Mouse (Mus musculus): Measurements from ENCODE around the gene Olfr1413. TPM values are rescaled to one million over a fixed set of nuclear protein-coding genes. Genes with fewer than 3 reads are reported as not detected.

The Olfr1413 gene
- polyA plus RNA-seq, 1 experiment from 2014 or later, result not detected

DNA sequence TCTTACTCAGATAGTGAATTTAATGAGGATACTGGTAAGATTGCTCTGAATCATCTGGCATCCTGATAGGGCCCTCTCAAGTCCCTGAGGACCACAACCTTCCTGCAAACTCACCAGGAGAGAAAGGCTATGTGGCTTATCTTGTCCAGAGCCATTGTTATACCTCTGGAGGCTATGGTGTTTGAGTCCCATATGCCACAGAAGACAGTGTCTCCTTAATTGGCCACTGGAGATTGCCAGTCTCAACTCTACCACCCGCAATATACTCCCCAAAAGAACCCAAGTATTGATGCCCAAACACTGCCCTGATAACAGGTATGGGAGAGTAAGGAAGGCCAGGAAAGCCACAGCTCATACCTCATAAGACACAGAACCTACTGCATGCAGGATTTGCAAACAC is 34.4 kb downstream of the Olfr1413 start, which contains the start of gene Olfr1410:
Gene Olfr1410, plus strand, starts transcription at position 301 of the 400 bp plus-strand sequence.
- Histone ChIP-seq H3K4me3 (ENCODE audit: low read depth, low read length) (no peak within 1 kb of the TSS), H3K9ac (ENCODE audit: low read length) (no peak within 1 kb of the TSS), H3K9me3 (ENCODE audit: control insufficient read depth, low read length) (no peaks in the 10 kb centered on the region), H3K36me3 (ENCODE audit: control insufficient read depth, insufficient read depth, low read length) (no peaks in the 10 kb centered on the region), H3K27ac (ENCODE audit: low read depth, low read length) (no peak within 1 kb of the TSS), H3K4me2 (ENCODE audit: low read depth, low read length, severe bottlenecking) (no peak within 1 kb of the TSS), H3K27me3 (ENCODE audit: control insufficient read depth, insufficient read depth, low read length) (no peaks in the 10 kb centered on the region), H3K4me1 (replicated peaks; ENCODE audit: control insufficient read depth, insufficient read depth, low read length) (no peaks in the 10 kb centered on the region)
- ATAC-seq (replicated peaks; ENCODE audit: low FRiP score) (no peak), DNase-seq (ENCODE audit: low spot score) (no peak)
- WGBS, result 83% methylated on average over 1 of the region's 1 CpGs

DNA sequence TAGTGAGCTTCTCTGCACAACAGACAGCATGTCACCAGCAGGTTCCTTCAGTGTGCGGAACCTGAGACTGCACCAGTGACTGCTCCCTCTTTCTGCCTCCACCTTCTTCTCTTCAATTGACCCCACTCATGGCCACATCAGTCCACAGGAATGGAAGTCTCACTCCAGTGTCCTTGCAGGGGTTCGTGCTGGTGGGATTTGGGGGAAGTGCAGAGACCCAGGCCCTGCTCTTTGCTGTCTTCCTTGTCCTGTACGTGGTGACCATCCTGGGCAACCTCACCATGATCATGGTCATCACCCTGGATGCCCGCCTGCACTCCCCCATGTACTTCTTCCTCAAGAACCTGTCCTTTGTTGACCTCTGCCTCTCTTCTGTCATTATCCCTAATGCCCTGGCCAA is 36.6 kb downstream of the Olfr1413 start:
- Histone ChIP-seq H3K4me1 (replicated peaks; ENCODE audit: control insufficient read depth, insufficient read depth, low read length) (no peaks in the 10 kb centered on the region), H3K36me3 (ENCODE audit: control insufficient read depth, insufficient read depth, low read length) (no peaks in the 10 kb centered on the region), H3K4me2 (ENCODE audit: low read depth, low read length, severe bottlenecking) (no peak overlapping the region), H3K9me3 (ENCODE audit: control insufficient read depth, low read length) (no peaks in the 10 kb centered on the region), H3K27ac (ENCODE audit: low read depth, low read length) (no peak overlapping the region), H3K4me3 (ENCODE audit: low read depth, low read length) (no peak overlapping the region), H3K9ac (ENCODE audit: low read length) (no peak overlapping the region), H3K27me3 (ENCODE audit: control insufficient read depth, insufficient read depth, low read length) (no peaks in the 10 kb centered on the region)
- 90% methylated on average over 4 of the region's 4 CpGs for WGBS
- DNase-seq (ENCODE audit: low spot score) (no peak), ATAC-seq (replicated peaks; ENCODE audit: low FRiP score) (no peak)

DNA sequence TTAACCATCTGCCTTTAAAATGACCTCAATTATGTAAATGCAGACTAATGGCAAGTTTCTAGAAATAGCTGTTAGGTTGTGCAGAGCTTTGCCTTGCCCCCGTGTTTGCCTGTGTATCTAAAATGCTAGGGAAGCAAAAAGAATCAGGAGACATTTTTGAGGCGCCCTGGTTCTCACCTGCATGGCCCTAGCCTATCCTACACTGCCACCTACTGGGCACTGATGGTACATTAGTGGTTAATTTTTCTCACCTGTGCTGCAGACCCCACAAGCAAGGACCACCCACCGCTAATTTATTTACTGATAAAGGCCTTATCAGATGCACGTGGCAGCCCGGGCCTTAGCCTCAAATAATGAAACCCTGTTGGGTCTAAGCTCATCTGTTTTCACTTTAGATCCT is 39.9 kb downstream of the Olfr1413 start:
- Histone ChIP-seq H3K4me2 (ENCODE audit: low read depth, low read length, severe bottlenecking) (no peak overlapping the region), H3K9me3 (ENCODE audit: control insufficient read depth, low read length) (no peaks in the 10 kb centered on the region), H3K4me3 (ENCODE audit: low read depth, low read length) (no peak overlapping the region), H3K4me1 (replicated peaks; ENCODE audit: control insufficient read depth, insufficient read depth, low read length) (no peaks in the 10 kb centered on the region), H3K27ac (ENCODE audit: low read depth, low read length) (no peak overlapping the region), H3K9ac (ENCODE audit: low read length) (no peak overlapping the region), H3K27me3 (ENCODE audit: control insufficient read depth, insufficient read depth, low read length) (no peaks in the 10 kb centered on the region), H3K36me3 (ENCODE audit: control insufficient read depth, insufficient read depth, low read length) (no peaks in the 10 kb centered on the region)
- 10% methylated on average over 5 of the region's 5 CpGs for WGBS
- peak; percentile 73 for DNase-seq (ENCODE audit: low spot score)
- ATAC-seq (replicated peaks; ENCODE audit: low FRiP score), result no peak

DNA sequence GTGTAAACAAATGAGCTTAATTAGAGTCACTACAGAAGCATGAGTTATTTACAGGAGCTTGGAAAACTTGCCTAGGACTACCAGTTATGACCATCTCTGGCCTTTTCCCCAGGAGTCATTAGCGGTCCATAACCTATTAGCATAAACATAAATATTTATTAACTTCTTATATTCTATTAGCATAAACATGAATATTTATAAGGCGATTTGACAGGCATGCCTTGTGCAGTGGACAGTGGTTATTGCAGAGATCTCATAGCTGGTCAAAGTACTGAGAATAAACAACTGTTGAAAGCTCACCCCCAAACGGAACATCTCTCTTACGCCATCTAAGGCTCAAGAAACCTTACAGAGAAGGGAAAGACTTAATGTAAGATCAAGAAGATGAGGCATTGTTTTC is 42.1 kb downstream of the Olfr1413 start:
- Histone ChIP-seq H3K9me3 (ENCODE audit: control insufficient read depth, low read length) (no peaks in the 10 kb centered on the region), H3K27me3 (ENCODE audit: control insufficient read depth, insufficient read depth, low read length) (no peaks in the 10 kb centered on the region), H3K9ac (ENCODE audit: low read length) (no peak overlapping the region), H3K4me1 (replicated peaks; ENCODE audit: control insufficient read depth, insufficient read depth, low read length) (no peaks in the 10 kb centered on the region), H3K27ac (ENCODE audit: low read depth, low read length) (no peak overlapping the region), H3K36me3 (ENCODE audit: control insufficient read depth, insufficient read depth, low read length) (no peaks in the 10 kb centered on the region), H3K4me3 (ENCODE audit: low read depth, low read length) (no peak overlapping the region), H3K4me2 (ENCODE audit: low read depth, low read length, severe bottlenecking) (no peak overlapping the region)
- WGBS, result 44% methylated on average over 4 of the region's 4 CpGs
- ATAC-seq (replicated peaks; ENCODE audit: low FRiP score) (no peak), DNase-seq (ENCODE audit: low spot score) (no peak)

DNA sequence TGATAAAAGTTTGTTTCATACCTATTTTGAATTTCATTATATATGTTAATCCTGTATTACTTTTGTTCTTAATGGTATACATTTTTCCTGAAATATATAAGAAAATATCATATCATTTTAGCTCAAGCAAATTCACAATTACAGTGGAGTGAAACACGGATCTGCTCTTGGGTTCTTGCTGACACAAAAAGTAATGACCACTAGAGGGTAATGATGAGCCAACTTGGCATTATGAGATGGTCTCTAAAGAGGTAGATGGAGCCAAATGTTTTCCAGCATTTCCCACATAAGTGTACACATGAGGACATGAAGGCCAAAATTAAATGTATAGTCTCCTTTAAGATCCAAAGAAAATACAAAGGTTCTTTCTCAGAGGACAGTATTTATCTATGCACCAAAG is 43.4 kb downstream of the Olfr1413 start:
- DNase-seq (ENCODE audit: low spot score), result no peak
- Histone ChIP-seq H3K4me2 (ENCODE audit: low read depth, low read length, severe bottlenecking) (no peak overlapping the region), H3K27ac (ENCODE audit: low read depth, low read length) (no peak overlapping the region), H3K4me1 (replicated peaks; ENCODE audit: control insufficient read depth, insufficient read depth, low read length) (no peaks in the 10 kb centered on the region), H3K27me3 (ENCODE audit: control insufficient read depth, insufficient read depth, low read length) (no peaks in the 10 kb centered on the region), H3K9ac (ENCODE audit: low read length) (no peak overlapping the region), H3K4me3 (ENCODE audit: low read depth, low read length) (no peak overlapping the region), H3K36me3 (ENCODE audit: control insufficient read depth, insufficient read depth, low read length) (no peaks in the 10 kb centered on the region), H3K9me3 (ENCODE audit: control insufficient read depth, low read length) (no peaks in the 10 kb centered on the region)
- ATAC-seq (replicated peaks; ENCODE audit: low FRiP score), result no peak
- WGBS, result 18% methylated on average over 1 of the region's 1 CpGs

GRCm38 (mm10) chr1:92616046-92616445 is 44.9 kb downstream of the Olfr1413 start:
- no peaks in the 10 kb centered on the region for H3K27me3 ChIP-seq (ENCODE audit: control insufficient read depth, insufficient read depth, low read length)
- H3K36me3 ChIP-seq (ENCODE audit: control insufficient read depth, insufficient read depth, low read length), result no peaks in the 10 kb centered on the region
- no peak overlapping the region for H3K4me3 ChIP-seq (ENCODE audit: low read depth, low read length)
- H3K4me1 ChIP-seq (replicated peaks; ENCODE audit: control insufficient read depth, insufficient read depth, low read length), result no peaks in the 10 kb centered on the region
- no peak overlapping the region for H3K4me2 ChIP-seq (ENCODE audit: low read depth, low read length, severe bottlenecking)
- DNase-seq (ENCODE audit: low spot score) (no peak), ATAC-seq (replicated peaks; ENCODE audit: low FRiP score) (no peak)
- no peak overlapping the region for H3K27ac ChIP-seq (ENCODE audit: low read depth, low read length)
- 87% methylated on average over 1 of the region's 1 CpGs for WGBS
- H3K9ac ChIP-seq (ENCODE audit: low read length), result no peak overlapping the region
- no peaks in the 10 kb centered on the region for H3K9me3 ChIP-seq (ENCODE audit: control insufficient read depth, low read length)

- no peak within 1 kb of the TSS for H3K27ac ChIP-seq (ENCODE audit: low read depth, low read length)
- no peak within 1 kb of the TSS for H3K4me3 ChIP-seq (ENCODE audit: low read depth, low read length)
- no peaks in the 10 kb centered on the region for H3K4me1 ChIP-seq (replicated peaks; ENCODE audit: control insufficient read depth, insufficient read depth, low read length)
- ATAC-seq (replicated peaks; ENCODE audit: low FRiP score) (no peak), DNase-seq (ENCODE audit: low spot score) (no peak)
- H3K9ac ChIP-seq (ENCODE audit: low read length), result no peak within 1 kb of the TSS
- WGBS, result 61% methylated on average over 2 of the region's 2 CpGs
- H3K36me3 ChIP-seq (ENCODE audit: control insufficient read depth, insufficient read depth, low read length), result no peaks in the 10 kb centered on the region
- no peaks in the 10 kb centered on the region for H3K9me3 ChIP-seq (ENCODE audit: control insufficient read depth, low read length)
- H3K4me2 ChIP-seq (ENCODE audit: low read depth, low read length, severe bottlenecking), result no peak within 1 kb of the TSS
- no peaks in the 10 kb centered on the region for H3K27me3 ChIP-seq (ENCODE audit: control insufficient read depth, insufficient read depth, low read length)
Observed at GRCm38 (mm10) chr1:92617488-92617887, 46.4 kb downstream of the Olfr1413 start, which contains the start of gene Olfr12. Gene Olfr12 (plus strand): TSS chr1:92617788.

GRCm38 (mm10) chr1:92618360-92618759 is 47.2 kb downstream of the Olfr1413 start:
- H3K4me2 ChIP-seq (ENCODE audit: low read depth, low read length, severe bottlenecking), result no peak overlapping the region

More at GRCm38 (mm10) chr1:92618360-92618759, 47.2 kb downstream of the Olfr1413 start:
- H3K36me3 ChIP-seq (ENCODE audit: control insufficient read depth, insufficient read depth, low read length), result no peaks in the 10 kb centered on the region
- 78% methylated on average over 4 of the region's 4 CpGs for WGBS
- H3K4me3 ChIP-seq (ENCODE audit: low read depth, low read length), result no peak overlapping the region
- H3K27ac ChIP-seq (ENCODE audit: low read depth, low read length), result no peak overlapping the region
- H3K27me3 ChIP-seq (ENCODE audit: control insufficient read depth, insufficient read depth, low read length), result no peaks in the 10 kb centered on the region
- H3K4me1 ChIP-seq (replicated peaks; ENCODE audit: control insufficient read depth, insufficient read depth, low read length), result no peaks in the 10 kb centered on the region
- DNase-seq (ENCODE audit: low spot score), result no peak
- no peak overlapping the region for H3K9ac ChIP-seq (ENCODE audit: low read length)
- no peak for ATAC-seq (replicated peaks; ENCODE audit: low FRiP score)
- H3K9me3 ChIP-seq (ENCODE audit: control insufficient read depth, low read length), result no peaks in the 10 kb centered on the region
